Mouse (Mus musculus): Measurements from ENCODE around the gene Lrrc4.

Lrrc4 gene

GRCm38 (mm10) chr6:28615408-28615807, 216.1 kb downstream of the Lrrc4 start:
- DNase-seq (ENCODE audit: low spot score in 2 of 2): no peak

DNA sequence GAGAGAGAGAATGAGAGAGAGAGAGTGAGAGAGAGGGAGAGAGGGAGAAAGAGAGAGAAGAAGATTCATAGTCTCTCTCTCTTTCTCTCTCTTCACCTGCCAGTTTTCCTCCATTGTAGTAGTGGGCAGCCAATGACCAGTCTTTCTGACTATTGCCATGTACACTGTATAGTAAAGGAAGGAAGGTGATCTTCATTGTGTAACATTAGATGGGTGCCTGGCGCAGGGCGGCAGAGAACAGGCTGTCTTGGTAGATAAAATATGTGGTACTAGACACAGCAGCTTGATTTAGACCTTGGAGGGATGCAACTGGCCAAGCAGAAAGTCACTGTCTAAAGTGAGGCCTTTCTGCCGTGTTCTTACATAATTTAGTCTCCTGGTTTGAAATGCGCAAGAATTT, 216.7 kb downstream of the Lrrc4 start:
- no peak for DNase-seq (ENCODE audit: low spot score in 2 of 2)

DNA sequence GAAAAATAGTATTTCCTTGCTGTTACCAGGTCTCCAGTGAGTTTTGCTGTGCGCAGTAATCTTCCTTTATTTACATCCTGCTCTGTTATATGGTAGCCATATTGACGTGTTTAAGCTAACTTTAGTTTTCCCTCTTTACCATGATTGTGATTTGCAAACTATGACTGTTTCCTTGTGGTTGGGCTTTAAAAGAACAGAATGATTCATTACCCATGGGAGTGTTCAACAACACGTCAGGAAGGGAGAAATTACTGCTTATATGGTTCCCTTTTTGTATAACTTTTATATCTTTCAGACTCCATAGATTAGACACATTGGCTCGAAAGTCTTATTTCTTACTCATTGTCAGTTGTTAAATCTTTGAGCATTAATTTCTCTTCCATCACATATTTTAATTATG, 218.1 kb downstream of the Lrrc4 start:
- DNase-seq (ENCODE audit: low spot score in 2 of 2): no peak

All from spleen, postnatal 4 days (tissue).